Mouse (Mus musculus) kidney, embryonic 14.5 days (tissue): ENCODE results near the gene Hcn2. TPM values are rescaled to one million over a fixed set of nuclear protein-coding genes. Genes with fewer than 3 reads are reported as not detected.

Source experiments
- ATAC-seq: fragments of 200-750 bp; cut with Nextera tagmentation; 2 replicates; pipeline ENCODE4 v1.8.0; 2017; ENCODE audit warnings: moderate number of reproducible peaks, mild to moderate bottlenecking, moderate TSS enrichment, moderate library complexity; ENCODE audit not compliant: low FRiP score, low TSS enrichment
- H3K27ac ChIP-seq: fragments of 300-500 bp; sonication (generic); 2 replicates; pipeline ENCODE4 v1.5.1; 2014; ENCODE audit warnings: low read depth, mild to moderate bottlenecking, low read length, moderate library complexity, mixed read lengths
- H3K27me3 ChIP-seq: fragments of 300-500 bp; sonication (generic); 2 replicates; pipeline ENCODE4 v1.6.1; 2014; ENCODE audit warnings: mild to moderate bottlenecking, low read length; ENCODE audit not compliant: control insufficient read depth, insufficient read depth
- H3K36me3 ChIP-seq: fragments of 300-500 bp; sonication (generic); 2 replicates; pipeline ENCODE4 v1.6.1; 2014; ENCODE audit warnings: low read length, mixed read lengths; ENCODE audit not compliant: control insufficient read depth, insufficient read depth
- H3K4me1 ChIP-seq: fragments of 300-500 bp; sonication (generic); 2 replicates; pipeline ENCODE4 v1.6.1; 2014; ENCODE audit warnings: low read length, mixed read lengths; ENCODE audit not compliant: control insufficient read depth, insufficient read depth
- H3K4me2 ChIP-seq: fragments of 300-500 bp; sonication (generic); replicated peaks from 2 replicates; pipeline ENCODE4 v1.6.1; 2014; ENCODE audit warnings: low read depth, mild to moderate bottlenecking, low read length
- H3K4me3 ChIP-seq: fragments of 300-500 bp; sonication (generic); 2 replicates; pipeline ENCODE4 v1.5.1; 2014; ENCODE audit warnings: mild to moderate bottlenecking, low read length
- H3K9ac ChIP-seq: fragments of 300-500 bp; sonication (generic); 2 replicates; pipeline ENCODE4 v1.6.1; 2014; ENCODE audit warnings: low read depth, mild to moderate bottlenecking, low read length, moderate library complexity
- H3K9me3 ChIP-seq: fragments of 300-500 bp; sonication (generic); 2 replicates; pipeline ENCODE4 v1.6.1; 2016; ENCODE audit warnings: low read length; ENCODE audit not compliant: control insufficient read depth
- WGBS: fragments of 180-500 bp; shearing (Covaris S2); extraction: QIAGEN DNeasy Blood & Tissue Kit; methylation state at CpG from one replicate; pipeline ENCODE4 v1.1.7; 2014; 5-methylcytosine and 5-hydroxymethylcytosine counted together
- polyA plus RNA-seq: library from polyadenylated mRNA; unstranded; fragments of >200 nt; fragmentation: Nextera tagmentation; extraction: Ambion mirVana; gene quantifications from 2 replicates; pipeline ENCODE4 v1.2.1, GENCODE M21; 2014

Hcn2 gene
- polyA plus RNA-seq, 1 experiment from 2014 or later: 0.11 TPM

DNA sequence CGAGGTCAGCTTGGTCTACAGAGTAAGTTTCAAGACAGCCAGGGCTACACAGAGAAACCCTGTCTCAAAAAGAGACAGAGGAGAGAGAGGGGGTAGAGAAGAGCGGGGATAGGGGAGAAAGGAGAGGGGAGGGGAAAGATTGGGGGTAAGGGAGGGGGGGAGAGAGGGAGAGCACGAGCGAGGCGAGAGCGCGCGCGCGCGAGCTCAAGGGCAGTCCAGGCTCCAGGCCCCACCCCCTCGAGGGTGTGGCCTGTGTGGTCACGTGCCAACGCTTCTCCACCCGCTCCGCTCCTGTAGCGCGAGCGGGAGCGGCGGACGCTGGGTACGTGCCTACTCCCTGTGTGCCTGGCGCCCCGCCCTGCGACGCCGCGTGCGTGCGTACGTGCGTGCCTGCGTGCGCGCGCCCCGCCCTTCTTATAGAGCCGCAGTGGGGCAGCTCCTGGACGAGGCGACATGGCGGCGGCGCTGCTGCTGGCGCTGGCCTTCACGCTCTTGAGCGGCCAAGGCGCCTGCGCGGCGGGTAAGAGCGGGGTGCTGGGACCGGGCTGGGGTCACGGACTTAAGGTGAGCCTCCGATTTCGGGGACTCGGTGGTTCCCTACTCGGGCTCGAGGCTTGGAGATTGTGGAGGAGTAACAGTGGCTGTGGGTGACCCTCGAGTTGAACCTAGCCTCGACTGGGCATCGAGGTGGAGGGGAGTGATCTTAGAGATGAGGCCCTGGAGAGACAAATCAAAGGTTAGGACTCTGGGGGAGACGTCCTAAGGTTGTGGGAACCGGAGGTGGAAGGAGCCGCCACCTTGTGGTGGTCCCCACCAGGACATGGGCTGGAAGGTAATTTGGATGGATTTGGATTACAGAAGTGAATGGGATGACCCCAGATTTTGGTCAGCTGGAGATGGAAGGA, 12.1 kb upstream of the Hcn2 start, which contains the start of gene Bsg:
Bsg (plus strand) TSS at position 427 of the 905 bp plus-strand sequence.
- Histone ChIP-seq H3K4me1 (peaks cover 42% of the 10 kb centered on the region), H3K9ac (peak within 1 kb of the TSS; percentile 95), H3K27ac (peak within 1 kb of the TSS; percentile 80; the same call in 1 of the 2 replicates), H3K36me3 (peaks cover 23% of the 10 kb centered on the region), H3K27me3 (no peaks in the 10 kb centered on the region), H3K9me3 (no peaks in the 10 kb centered on the region), H3K4me3 (peak within 1 kb of the TSS; percentile 91), H3K4me2 (peak within 1 kb of the TSS; percentile 86)
- peak; percentile 96 for ATAC-seq
- under 1% methylated on average over 54 of the region's 65 CpGs for WGBS

DNA sequence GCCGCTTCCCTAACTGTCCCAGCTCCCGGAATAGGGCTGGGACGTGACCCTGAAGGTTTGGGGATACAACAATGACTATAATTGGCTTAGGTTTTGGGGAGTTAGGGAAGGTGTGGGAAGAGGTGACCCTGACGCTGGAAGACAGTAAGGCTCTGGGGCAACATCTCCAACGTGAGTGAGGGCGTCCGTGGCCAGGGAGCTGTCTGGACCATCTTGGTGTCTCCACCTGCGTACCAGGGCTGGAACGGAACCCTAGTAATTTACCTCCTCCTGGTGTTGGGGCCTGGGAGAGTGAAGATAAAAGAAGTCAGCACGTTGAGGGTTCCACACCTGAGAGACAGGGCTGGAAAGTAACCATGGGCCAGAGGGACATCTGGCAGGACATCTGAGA, 11.5 kb upstream of the Hcn2 start:
- Histone ChIP-seq H3K4me3 (peak overlapping the region; percentile 91), H3K9ac (peak overlapping the region; percentile 95), H3K36me3 (peaks cover 30% of the 10 kb centered on the region), H3K9me3 (no peaks in the 10 kb centered on the region), H3K4me2 (peak overlapping the region; percentile 86), H3K27me3 (no peaks in the 10 kb centered on the region), H3K4me1 (peaks cover 42% of the 10 kb centered on the region), H3K27ac (peak overlapping the region; percentile 80; the same call in 1 of the 2 replicates)
- no peak for ATAC-seq
- WGBS: 3% methylated on average over 10 of the region's 10 CpGs

DNA sequence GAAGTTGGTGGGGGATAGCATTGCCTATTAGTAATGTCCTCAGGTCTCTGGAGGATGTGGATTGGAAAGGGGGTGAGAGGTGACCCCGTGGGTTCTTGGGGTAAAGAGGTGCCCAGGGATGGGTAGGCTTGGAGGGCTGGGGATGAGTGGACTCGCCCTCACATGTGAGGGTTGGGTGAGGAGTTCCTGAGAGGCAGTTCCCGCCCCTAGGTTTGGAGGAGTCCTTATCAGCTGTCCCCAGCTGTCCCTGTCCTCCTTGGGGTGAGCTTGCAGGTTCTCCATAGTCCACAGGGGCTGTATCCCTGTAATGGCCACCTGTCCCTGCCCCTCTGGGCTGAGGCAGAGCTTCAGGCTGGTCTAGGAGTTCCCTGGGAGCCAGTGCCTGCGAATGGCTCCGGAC, 10.5 kb upstream of the Hcn2 start:
- Histone ChIP-seq H3K27ac (no peak overlapping the region), H3K4me1 (peaks cover 38% of the 10 kb centered on the region), H3K9ac (peak overlapping the region; percentile 95; the same call in 1 of the 2 replicates), H3K4me3 (peak overlapping the region; percentile 91; the same call in 1 of the 2 replicates), H3K4me2 (peak overlapping the region; percentile 86; the same call in 1 of the 2 replicates), H3K36me3 (peaks cover 40% of the 10 kb centered on the region), H3K27me3 (no peaks in the 10 kb centered on the region), H3K9me3 (no peaks in the 10 kb centered on the region)
- WGBS: 93% methylated on average over 5 of the region's 5 CpGs
- no peak for ATAC-seq

DNA sequence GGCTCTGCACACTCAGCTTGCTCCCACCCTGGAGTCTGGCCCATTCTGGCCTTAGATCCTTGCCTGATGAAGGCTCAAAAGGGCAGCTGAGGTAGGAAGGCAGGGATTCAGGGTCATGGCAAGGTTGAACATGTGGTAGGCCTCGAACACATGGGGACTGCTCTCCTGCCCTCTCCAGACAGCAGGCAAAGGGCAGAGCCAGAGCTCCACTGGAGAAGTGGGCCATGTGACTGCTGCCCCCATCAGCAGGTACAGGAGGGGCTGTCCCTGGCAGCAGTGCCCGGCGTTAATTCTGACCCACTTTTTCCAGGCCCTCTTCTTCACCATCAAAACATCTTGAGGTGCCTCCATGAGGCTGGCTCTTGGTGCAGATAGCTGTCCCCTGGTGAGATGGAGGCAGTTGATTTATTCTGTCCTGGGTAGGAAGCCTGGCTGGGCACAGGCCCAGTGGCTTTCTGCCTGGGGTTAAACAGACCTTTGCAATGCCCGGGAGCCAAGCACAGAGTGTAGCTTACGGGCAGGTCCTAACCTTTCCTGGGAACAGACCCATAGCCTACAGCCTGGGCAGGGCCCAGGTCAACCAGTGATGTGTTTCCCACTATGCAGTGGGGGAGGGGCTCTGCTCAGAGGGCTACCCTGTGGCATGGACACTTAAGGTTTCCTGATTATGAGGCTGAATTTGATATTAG, 9.9 kb upstream of the Hcn2 start:
- ATAC-seq: no peak
- no peak overlapping the region for H3K27ac ChIP-seq
- no peaks in the 10 kb centered on the region for H3K9me3 ChIP-seq
- WGBS: 82% methylated on average over 5 of the region's 5 CpGs
- H3K4me3 ChIP-seq: no peak overlapping the region; the same call in 1 of the 2 replicates
- peak overlapping the region; percentile 86; the same call in 1 of the 2 replicates for H3K4me2 ChIP-seq
- peak overlapping the region; percentile 12; the same call in 1 of the 2 replicates for H3K9ac ChIP-seq
- peaks cover 46% of the 10 kb centered on the region for H3K36me3 ChIP-seq
- H3K4me1 ChIP-seq: peaks cover 32% of the 10 kb centered on the region
- no peaks in the 10 kb centered on the region for H3K27me3 ChIP-seq

- no peaks in the 10 kb centered on the region for H3K27me3 ChIP-seq
- no peak for ATAC-seq
- H3K27ac ChIP-seq: no peak overlapping the region
- H3K4me2 ChIP-seq: no peak overlapping the region
- H3K9me3 ChIP-seq: no peaks in the 10 kb centered on the region
- 78% methylated on average over 1 of the region's 1 CpGs for WGBS
- no peak overlapping the region for H3K4me3 ChIP-seq
- peaks cover 51% of the 10 kb centered on the region for H3K36me3 ChIP-seq
- H3K4me1 ChIP-seq: peaks cover 31% of the 10 kb centered on the region
- H3K9ac ChIP-seq: no peak overlapping the region
Measured at GRCm38 (mm10) chr10:79707162-79707561, 9.3 kb upstream of the Hcn2 start.

DNA sequence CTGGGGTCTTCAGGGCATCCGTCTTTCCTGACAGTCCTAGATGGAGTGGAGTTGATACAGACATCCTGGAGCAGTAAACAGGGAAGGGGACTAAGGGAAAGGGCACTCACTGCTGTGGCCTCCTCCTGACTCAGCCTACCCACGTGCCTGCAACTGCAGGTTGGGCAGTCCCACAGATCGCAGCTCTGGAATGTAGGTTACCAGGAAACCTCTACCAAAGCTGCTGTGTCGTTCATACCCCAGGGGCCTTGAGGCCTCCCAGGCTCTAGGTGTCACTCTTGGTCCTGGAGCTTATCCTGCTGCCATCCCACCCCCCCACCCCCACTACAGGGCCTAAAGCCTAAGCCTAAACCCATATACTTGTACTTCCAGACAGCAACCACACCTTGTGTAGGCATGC, 8.7 kb upstream of the Hcn2 start:
- no peak for ATAC-seq
- peaks cover 51% of the 10 kb centered on the region for H3K36me3 ChIP-seq
- peaks cover 31% of the 10 kb centered on the region for H3K4me1 ChIP-seq
- no peak overlapping the region for H3K4me3 ChIP-seq
- WGBS: 66% methylated on average over 4 of the region's 4 CpGs
- no peak overlapping the region for H3K9ac ChIP-seq
- H3K9me3 ChIP-seq: no peaks in the 10 kb centered on the region
- no peaks in the 10 kb centered on the region for H3K27me3 ChIP-seq
- H3K27ac ChIP-seq: no peak overlapping the region
- no peak overlapping the region for H3K4me2 ChIP-seq

DNA sequence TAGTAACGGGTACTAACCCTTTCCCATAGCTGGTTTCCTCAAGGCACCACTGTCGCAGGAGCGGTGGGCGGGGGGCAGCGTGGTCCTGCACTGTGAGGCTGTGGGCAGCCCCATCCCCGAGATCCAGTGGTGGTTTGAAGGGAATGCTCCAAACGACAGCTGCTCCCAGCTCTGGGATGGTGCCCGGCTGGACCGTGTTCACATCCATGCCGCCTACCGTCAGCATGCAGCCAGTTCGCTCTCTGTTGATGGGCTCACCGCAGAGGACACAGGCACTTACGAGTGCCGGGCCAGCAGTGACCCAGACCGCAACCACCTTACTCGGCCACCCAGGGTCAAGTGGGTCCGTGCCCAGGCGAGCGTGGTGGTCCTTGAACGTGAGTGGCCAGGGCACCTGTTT, 7.8 kb upstream of the Hcn2 start:
- H3K36me3 ChIP-seq: peaks cover 51% of the 10 kb centered on the region

DNA sequence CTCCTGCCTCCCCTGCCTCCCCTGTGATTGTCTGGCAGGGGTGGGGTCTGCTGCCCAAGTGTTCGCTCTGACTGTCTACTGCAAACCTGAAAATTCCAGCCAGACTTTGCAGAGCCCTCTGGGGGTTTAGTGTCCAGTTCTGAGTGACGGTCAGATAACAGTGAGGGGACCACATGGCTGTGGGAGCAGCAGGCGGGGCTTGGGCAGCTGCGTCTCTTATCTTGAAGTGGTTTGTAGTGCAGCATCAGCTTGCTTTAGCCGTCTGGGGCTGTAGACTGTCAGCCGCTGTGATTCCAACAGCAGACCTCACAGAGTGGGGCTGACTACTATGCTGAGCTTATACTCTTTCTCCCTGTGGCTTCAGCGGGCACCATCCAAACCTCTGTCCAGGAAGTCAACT, 7.1 kb upstream of the Hcn2 start:
- Histone ChIP-seq H3K9ac (no peak overlapping the region), H3K9me3 (no peaks in the 10 kb centered on the region), H3K4me2 (no peak overlapping the region), H3K4me3 (no peak overlapping the region), H3K4me1 (peaks cover 31% of the 10 kb centered on the region), H3K27me3 (no peaks in the 10 kb centered on the region), H3K27ac (no peak overlapping the region), H3K36me3 (peaks cover 51% of the 10 kb centered on the region)
- 83% methylated on average over 7 of the region's 7 CpGs for WGBS
- no peak for ATAC-seq

More for the DNA sequence above, 7.8 kb upstream of the Hcn2 start:
- Histone ChIP-seq H3K4me2 (no peak overlapping the region), H3K27ac (no peak overlapping the region), H3K27me3 (no peaks in the 10 kb centered on the region), H3K9ac (no peak overlapping the region), H3K4me1 (peaks cover 31% of the 10 kb centered on the region), H3K4me3 (no peak overlapping the region), H3K9me3 (no peaks in the 10 kb centered on the region)
- 90% methylated on average over 21 of the region's 21 CpGs for WGBS
- no peak for ATAC-seq
